Mouse (Mus musculus) sigmoid colon, adult 10 weeks (tissue): Measurements from ENCODE around the gene Vmn2r77. TPM values are rescaled to one million over a fixed set of nuclear protein-coding genes. Genes with fewer than 3 reads are reported as not detected.

Experiments used
- polyA plus RNA-seq: library from polyadenylated mRNA; stranded (reverse); fragments of 350-450 nt; fragmentation: Illumina TruSeq; extraction: RNeasy Lipid Tissue Mini Kit (QIAGEN cat#74804); gene quantifications from one replicate; pipeline ENCODE4 v1.2.3, GENCODE M21; 2014; ENCODE audit warnings: low read depth, low replicate concordance

Gene Vmn2r77
- not detected for polyA plus RNA-seq

DNA sequence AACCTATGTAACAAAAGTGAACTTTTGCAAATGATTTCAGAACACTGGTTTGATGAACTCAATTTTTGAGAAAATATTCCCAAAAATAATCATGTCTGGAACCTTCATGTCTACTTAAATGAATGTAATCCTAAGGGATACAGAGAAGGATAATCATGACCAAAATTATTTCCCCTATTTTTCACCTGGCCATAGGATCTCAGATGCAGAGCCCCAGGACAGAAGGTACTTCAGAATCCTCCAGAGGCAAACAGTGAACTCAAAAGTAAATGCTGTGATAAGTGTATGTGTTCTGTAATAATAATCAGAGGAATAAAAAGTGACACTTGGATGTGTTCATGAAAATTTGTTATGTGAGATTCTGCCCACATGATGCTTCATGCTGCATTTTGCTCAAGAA, at the start of gene Vmn2r77:
Gene Vmn2r77, plus strand, starts transcription at position 301 of the 400 bp plus-strand sequence.

DNA sequence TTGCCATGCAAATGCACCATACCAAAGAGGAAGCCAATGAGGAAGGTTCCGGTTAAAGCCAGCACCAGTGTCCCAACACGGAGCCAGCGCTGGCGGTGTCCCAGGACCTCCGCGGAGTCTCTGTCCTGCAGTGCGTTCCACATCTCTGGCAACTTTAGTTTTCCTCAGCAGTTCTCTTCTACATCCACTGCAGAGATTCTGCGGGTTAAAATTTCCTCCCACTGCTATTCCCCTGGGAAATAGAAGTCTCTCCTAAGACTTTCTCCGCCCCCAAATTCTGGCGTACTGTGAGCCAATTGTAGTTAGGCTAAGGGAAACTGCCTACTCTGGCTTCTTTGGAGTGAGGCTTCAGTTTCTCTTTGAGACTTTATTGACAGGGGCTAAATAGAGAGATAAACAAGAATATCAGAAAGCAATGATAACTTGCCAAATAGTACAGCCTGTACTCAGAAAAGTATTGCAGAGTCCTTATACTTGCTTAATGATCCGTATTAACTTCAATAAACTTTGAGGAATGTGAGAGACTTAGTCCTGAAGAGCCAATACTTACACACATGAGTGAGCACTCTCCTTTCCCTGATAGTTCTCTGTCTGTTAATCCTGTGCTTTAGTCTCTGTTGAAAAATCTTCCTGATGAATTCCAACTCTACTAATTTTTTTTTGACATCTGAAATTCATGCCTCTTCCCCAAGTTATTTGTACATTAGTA, 19.1 kb upstream of the Vmn2r77 start, which contains the start of gene Folh1:
Gene Folh1, minus strand, starts transcription at position 327 of the 709 bp plus-strand sequence.

Other genes starting within 250 kb of the Vmn2r77 start
- not detected for gene Olfr295, start 211.2 kb upstream of the Vmn2r77 start, polyA plus RNA-seq
- not detected for gene Olfr294, start 178.4 kb upstream of the Vmn2r77 start, polyA plus RNA-seq
- not detected for gene Olfr293, start 146.0 kb upstream of the Vmn2r77 start, polyA plus RNA-seq
- not detected for gene Olfr292, start 106.7 kb upstream of the Vmn2r77 start, polyA plus RNA-seq
- 0.25 TPM for gene Folh1, start 19.1 kb upstream of the Vmn2r77 start, polyA plus RNA-seq
- gene Vmn2r78, start 120.1 kb downstream of the Vmn2r77 start, polyA plus RNA-seq = not detected
- gene Vmn2r79, start 201.1 kb downstream of the Vmn2r77 start, polyA plus RNA-seq = not detected